Mouse (Mus musculus): ENCODE data around the gene Rtn4r. TPM values are rescaled to one million over a fixed set of nuclear protein-coding genes. Genes with fewer than 3 reads are reported as not detected.

Gene Rtn4r
- total RNA-seq, 2 experiments from 2014 or later = 73.2 to 82.6 TPM

DNA sequence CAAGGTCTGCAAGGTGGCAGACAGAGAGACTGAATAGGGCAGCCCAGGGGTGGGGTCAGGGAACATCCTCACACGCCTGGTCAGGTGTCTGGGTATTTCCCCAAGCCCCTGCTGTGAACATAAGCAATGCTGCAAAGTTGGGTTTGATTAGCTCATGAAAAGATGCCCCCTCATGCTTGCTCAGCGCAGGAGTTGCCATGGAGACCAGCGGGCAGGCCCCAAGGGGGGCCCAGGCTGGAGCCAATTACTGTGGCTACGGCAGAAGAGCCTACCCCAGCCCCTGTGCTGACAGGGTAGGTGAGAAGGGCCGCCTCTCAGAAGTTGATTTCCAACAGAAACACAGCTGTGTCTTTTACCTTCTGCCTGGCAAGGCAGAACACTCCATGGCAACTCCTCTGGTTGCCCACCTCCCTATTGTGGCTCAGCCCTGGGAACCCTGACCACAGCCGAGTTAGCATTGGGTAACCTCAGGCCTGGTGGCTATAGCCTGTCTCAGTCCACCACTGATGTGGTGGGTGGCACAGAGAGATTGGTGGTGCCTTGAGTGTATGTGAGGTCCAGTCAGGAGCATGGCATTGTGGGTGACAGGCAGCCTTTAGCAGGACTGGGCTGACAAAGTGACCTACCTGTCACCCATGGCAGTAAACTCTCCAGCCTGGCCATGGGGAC lies 20.9 kb downstream of the Rtn4r start:
- intact Hi-C loops (cut with DNase I) = no loop called here
- peak in 1 of 2 experiments; percentile 58 for DNase-seq (ENCODE audit: extremely low spot score in 1 of 2, low spot score in 2 of 2)

DNA sequence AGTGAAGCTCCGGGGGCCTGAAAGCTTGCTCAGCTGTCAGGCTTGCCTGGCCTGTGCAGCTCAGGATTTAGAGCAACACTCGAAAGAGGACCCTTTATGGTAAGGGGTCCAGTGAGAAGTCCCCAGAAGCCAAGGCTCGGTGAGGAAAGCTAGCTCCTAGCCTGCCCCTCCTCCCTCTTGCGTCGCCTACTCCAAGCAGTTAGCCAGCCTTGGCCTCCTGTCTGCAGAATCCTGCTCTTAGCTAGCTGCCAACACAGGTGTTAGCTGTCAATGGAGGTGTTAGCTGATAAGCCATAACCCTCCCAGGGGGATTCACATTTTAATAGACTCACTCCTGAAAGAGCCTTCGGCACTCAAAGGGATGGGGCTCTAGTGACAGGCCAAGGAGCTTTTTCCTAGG lies 21.8 kb downstream of the Rtn4r start:
- DNase-seq (ENCODE audit: extremely low spot score in 1 of 2, low spot score in 2 of 2) = no peak
- intact Hi-C loops (cut with DNase I) = no loop called here

DNA sequence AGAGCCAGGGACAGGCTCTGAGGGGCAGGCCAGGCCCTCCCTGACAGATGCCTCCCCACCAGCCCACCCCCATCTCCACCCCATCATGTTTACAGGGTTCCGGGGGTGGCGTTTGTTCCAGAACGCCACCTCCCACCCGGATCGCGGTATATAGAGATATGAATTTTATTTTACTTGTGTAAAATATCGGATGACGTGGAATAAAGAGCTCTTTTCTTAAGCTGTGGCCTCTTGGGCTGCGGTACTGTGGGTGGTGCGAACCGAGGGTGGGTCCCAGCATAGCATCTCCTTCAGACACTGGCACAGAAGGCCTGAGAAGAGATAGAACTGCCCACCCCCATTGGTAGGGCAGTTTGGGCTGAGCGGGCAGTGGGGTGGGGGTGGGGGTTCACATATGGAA lies 24.7 kb downstream of the Rtn4r start:
- intact Hi-C loops (cut with DNase I) = no loop called here
- DNase-seq (ENCODE audit: extremely low spot score in 1 of 2, low spot score in 2 of 2) = no peak

DNA sequence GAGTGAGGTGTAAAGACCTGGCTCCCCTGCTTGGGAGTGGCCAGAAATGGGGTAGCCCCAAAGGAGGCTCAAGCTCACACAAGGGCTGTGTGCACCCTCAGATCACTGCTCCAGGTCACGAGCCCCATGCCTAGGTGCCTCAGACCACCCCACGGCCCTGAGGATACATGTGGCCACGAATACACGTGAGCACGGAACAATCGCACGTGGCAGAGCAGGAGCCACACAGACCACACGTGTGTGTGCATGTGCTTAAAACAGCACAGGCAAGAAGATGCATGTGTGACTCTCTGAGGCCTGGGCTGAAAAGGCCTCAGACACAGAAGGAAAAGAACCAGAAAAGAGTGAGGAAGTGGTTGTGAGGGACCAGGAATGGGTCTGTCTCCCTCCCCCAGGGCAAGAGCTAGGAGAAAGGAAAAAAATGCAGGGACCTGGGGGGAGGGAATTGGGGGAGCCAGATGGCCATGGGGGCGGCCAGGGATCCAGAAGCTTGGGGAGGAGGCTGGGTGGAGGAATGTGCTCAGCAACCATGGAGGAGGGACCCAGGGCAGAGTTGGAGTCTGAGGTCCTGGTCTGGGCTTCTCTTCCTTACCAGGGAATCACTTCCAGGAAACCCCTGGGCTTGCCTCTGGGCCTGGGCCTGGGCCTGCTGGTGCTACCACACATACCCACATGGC lies 25.5 kb downstream of the Rtn4r start:
- intact Hi-C loops (cut with DNase I) = no loop called here
- peak in 1 of 2 experiments; percentile 53 for DNase-seq (ENCODE audit: extremely low spot score in 1 of 2, low spot score in 2 of 2)

DNA sequence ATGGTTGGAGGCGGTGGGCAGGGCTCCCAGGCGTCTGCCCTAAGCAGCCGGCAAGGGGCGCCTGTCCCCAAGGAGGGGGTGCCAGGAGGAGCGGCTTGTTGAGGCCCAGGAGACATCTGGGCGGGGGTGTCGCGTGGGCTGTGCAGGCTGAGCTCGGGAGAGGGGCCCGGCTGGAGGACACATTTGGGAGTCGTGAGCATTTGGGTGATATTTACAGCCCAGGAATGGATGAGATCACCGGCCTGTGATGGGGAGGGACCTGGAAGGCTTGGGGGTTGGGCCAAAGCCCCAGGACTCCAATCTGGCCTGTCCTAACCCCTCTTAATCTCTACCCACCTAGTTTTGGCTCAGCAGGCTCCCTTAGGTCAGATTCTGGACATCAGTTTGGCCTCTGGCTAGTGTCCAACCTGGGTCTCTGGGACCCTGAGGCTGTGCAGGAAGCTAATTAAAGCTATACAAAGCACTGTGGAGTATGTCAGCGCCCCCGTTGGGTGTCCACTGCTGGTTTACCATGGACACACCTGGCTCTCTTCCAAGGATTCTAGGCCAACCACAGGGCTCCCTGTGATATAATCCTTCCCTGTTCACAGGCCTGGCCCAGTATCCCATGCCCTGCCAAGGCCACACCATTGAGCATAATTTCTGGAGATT lies 27.2 kb downstream of the Rtn4r start:
- intact Hi-C loops (cut with DNase I) = no loop called here
- DNase-seq (ENCODE audit: extremely low spot score in 1 of 2, low spot score in 2 of 2) = peak; percentile 82 to 89

DNA sequence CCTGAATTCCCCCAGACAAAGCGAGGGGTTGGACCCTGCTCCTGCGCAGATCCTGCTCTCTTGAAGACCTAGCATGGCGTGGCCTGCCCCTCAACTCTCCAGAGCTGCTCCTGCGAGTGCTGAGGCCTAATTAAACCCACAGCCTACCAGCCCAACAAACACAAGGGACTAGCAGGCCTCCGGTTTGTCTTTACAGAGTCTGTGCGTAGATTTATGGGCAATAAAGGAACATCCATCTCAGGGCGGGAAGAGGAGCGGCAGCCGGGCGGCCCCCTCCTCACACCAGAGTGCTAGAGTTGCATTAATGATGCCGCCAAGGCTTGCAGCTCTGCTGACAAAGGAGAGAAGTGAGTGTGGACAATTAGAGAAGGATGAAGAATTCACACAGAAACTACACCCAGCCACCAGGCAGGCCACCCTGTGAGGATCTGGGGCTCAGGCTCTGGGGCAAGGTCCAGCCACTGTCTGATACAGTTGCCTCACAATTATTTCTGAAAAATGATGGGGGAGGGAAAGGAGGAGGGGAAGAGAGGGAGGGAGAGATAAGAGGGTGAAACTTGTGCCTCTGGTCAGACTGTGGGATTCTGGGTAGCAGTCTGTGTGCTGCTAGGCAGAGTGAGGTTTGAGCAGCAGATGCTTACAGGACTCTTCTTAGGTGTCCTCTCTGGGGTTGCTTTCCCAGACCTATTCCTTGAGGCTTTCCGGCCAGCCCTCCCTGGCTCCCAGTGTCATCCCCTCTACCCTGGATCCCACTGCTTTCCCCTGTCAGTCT lies 29.3 kb downstream of the Rtn4r start:
- intact Hi-C loops (cut with DNase I) = no loop called here
- DNase-seq (ENCODE audit: extremely low spot score in 1 of 2, low spot score in 2 of 2) = no peak

DNA sequence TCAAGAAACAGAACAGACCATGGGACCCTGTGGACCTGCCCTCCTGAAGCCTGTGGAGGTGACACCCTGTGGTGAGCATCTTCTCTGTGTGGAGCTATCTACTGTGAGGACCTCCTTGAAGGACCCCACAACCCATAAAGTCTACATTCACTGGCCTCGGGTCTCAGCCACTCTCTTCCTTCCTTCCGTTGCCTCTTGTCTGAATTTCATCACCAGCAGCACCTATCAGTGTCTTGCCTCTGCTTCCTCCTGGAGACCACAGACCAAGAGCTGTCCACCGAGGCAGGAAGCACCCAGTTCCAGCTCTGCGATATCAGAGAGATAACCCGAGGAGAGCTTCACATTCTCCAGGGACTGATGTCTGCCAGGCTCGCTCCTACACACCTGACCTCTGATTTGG lies 31.8 kb downstream of the Rtn4r start:
- intact Hi-C loops (cut with DNase I) = no loop called here
- DNase-seq (ENCODE audit: extremely low spot score in 1 of 2, low spot score in 2 of 2) = no peak

DNA sequence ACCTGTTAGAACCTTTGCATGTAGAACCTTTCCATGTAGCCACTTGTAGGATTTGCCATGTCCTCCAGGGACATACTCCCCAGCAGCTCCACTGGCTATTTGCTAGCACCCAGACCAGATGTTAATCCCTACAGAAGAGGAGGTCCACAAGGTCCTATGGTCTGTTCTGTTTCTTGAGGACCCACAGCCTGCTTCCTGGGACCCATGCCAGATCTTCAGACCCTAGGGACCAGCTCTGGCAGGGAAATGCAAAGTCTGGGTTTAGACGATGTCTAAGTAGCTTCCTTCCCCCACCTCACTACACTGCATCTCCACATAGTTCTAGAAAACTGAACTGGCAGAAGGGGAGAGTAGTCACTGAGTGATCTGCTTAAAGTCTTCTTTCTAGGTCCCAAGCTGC lies 32.3 kb downstream of the Rtn4r start:
- peak in 1 of 2 experiments; percentile 66 for DNase-seq (ENCODE audit: extremely low spot score in 1 of 2, low spot score in 2 of 2)
- intact Hi-C loops (cut with DNase I) = no loop called here

DNA sequence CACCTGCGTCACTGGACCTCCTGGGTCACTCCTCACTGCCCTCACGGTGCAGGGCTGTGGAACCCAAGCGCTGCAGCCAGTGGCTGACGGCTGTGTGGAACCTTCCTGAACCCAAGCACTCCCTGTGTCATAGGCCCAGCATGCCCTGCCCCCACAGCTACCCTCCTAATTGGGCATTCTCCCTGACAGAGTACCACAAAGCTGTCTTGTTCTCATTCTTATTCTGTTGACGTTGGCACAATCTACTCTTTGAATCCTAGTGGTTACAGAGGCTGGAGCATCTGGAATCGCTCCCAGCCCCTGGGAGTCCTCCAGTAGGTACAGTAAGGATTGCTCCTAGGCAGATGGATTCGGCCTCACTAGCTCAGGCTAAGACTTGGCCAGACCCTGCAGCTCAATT lies 33.1 kb downstream of the Rtn4r start:
- intact Hi-C loops (cut with DNase I) = no loop called here
- DNase-seq (ENCODE audit: extremely low spot score in 1 of 2, low spot score in 2 of 2) = peak; percentile 52 to 60

DNA sequence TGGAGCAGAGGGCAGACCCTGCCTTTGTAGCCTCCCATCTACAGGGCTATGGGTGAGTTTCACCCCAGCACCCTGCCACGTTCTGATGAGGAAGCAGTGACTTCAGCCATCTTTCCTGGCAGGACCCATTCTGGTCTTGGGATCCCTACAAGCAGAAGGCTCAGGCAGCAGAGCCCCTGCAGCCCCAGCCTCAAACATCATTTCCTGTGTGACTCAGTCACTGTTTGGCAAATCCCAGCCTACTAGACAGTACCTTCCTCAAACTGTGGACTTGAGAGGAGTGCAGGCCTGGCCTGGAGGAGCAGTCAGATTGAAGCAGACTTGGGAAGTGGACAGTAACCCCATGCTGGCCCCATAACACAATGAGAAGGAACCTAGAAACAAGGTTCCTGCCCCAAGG lies 33.7 kb downstream of the Rtn4r start:
- intact Hi-C loops (cut with DNase I) = no loop called here
- no peak for DNase-seq (ENCODE audit: extremely low spot score in 1 of 2, low spot score in 2 of 2)

DNA sequence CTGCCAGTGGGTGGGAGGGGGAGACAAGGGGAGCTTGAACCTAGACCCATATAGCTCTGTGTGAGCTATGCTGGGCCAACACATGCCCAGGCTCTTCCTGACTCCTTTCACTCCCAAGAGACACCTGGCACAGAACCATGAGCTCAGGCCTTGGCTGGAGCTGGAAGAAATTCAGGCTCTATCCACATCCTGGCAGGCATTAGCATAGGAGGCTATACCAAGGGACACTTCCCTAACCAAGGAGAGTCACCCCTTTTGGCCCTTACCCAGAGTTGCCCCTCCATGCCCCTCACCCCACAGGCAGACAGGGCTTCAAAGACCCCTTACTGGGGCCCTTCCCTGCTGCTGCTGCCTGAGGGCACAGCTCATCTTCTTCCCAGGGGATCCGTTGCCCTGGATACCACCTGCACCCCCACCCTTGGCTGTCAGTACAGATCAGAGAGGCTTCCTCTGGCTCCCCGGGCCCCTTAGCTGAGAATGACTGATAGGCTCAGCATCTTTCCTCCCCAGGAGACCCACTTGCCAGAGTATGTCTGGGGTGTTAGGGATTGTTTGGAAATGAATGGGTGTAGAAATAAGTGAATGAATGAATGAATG lies 37.3 kb downstream of the Rtn4r start:
- DNase-seq (ENCODE audit: extremely low spot score in 1 of 2, low spot score in 2 of 2) = no peak
- intact Hi-C loops (cut with DNase I) = no loop called here

DNA sequence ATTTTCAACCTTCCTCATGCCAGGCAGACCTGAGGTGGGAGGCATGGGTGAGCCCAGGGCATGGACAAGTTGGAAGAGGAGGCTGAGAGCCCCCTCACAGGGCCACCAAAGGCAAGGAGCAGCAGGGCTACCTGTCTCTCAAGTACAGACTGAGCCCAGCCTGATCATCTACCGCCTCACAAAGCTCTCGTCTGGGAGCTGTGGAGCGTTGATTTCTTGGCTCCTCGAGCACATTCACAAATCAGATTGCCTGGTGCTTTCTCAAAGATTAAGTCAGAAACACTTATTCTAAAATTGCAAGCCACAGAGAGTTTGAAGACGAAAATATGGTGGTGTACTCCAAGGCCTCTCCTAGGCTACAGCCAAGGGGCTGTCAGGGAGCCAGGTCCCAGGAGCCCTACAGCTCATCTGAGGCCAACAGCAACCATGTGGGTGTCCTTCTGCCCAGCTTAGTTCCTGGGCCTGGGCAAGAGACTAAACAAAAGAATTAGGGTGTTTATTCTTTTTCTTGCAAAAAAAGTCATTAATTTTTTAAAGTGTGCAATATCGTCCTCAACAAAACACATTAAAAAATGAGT lies 39.3 kb downstream of the Rtn4r start:
- intact Hi-C loops (cut with DNase I) = no loop called here
- no peak for DNase-seq (ENCODE audit: extremely low spot score in 1 of 2, low spot score in 2 of 2)

DNA sequence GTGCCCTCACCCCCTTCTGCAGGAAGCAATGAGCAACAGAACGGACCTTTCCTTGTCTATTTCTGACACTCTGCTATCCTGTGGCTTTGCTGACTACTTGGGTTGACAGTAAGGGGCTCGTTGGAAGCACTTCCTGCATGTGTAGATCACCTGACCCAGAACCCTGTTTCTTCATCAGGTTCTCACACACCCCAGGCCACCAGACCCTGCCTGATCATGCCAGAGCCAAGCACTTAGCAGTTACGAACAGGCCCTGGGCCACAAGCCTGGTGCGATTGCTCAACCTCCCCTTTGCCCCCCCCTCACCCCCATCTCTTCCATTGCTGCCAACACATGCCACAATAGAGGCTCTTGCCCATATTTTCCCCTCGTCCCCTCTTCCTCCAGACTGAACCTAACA lies 41.7 kb downstream of the Rtn4r start:
- DNase-seq (ENCODE audit: extremely low spot score in 1 of 2, low spot score in 2 of 2) = no peak
- intact Hi-C loops (cut with DNase I) = no loop called here

DNA sequence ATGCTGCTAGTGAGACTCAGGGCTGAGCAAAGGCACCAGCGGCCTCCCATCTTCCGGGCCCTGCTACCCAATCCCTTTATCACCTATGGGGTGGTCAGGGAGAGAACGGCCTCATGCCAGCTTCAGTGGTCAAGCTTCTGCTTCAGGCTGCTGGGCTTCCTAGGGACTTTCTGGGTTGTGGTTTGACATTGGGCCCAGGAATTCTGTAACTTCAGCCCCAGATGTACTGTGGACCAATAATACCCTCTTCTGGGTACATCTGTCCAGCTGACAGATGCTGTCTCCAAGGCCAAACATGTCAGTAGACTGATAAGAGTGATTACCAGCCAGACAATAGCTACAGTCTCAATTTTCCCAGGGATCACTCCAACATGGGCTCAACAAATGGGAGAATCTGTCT lies 42.3 kb downstream of the Rtn4r start:
- DNase-seq (ENCODE audit: extremely low spot score in 1 of 2, low spot score in 2 of 2) = no peak
- intact Hi-C loops (cut with DNase I) = loop anchor here (5.0 kb wide), 1 partner anchor 42 kb away; the partner anchor contains the start of gene Rtn4r

DNA sequence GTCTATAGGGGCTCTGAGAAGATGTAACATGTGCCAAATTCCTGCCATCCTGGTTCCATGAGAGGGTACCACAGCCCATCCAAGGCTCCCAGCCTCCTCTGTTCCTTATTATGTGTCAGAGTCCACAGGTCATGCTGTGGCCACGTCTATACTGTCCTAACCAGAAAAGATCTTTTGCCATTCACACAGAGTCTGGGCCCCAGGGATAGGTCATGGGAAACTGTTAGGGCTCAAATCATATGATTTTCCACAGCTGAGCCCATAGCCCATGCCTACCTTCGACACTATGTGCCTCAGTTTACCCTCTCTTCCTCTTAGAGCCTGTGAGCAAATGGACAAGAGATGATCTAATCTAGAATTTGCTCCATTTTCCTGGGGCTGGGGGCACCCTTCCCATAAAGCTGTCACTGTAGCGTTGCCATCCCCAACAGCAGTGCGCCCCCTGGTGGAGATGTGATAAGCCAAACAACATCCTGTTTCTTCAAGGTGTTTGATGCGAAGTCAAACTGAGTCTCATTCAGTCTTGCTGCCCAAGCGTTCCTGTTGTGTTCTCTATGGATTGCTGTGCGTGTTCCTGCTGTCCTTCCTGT lies 44.9 kb downstream of the Rtn4r start:
- intact Hi-C loops (cut with DNase I) = loop anchor here (5.0 kb wide), 1 partner anchor 45 kb away; the partner anchor contains the start of gene Rtn4r
- peak in 1 of 2 experiments; percentile 89 for DNase-seq (ENCODE audit: extremely low spot score in 1 of 2, low spot score in 2 of 2)

DNA sequence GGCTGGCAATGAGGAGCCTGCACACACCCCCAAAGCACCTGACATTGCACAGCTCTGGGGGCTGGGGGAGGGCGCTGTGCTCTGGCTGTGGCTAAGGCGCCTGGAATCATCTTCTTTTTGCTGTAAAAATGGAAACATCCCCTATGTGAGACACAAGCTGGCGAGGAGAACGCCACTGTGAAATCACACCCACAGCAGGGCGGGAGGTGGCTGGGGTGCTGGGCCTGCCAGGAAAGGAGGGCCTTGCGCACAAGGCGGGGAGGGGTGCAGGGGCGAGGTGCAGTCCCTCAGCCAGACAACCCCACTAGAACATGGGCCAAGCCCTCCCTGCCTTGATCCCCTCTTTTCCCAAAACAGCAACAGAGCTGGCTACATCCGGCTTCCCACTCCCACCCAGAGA lies 45.8 kb downstream of the Rtn4r start:
- DNase-seq (ENCODE audit: extremely low spot score in 1 of 2, low spot score in 2 of 2) = peak in 1 of 2 experiments; percentile 68
- intact Hi-C loops (cut with DNase I) = loop anchor here (5.0 kb wide), 1 partner anchor 46 kb away; the partner anchor contains the start of gene Rtn4r

DNA sequence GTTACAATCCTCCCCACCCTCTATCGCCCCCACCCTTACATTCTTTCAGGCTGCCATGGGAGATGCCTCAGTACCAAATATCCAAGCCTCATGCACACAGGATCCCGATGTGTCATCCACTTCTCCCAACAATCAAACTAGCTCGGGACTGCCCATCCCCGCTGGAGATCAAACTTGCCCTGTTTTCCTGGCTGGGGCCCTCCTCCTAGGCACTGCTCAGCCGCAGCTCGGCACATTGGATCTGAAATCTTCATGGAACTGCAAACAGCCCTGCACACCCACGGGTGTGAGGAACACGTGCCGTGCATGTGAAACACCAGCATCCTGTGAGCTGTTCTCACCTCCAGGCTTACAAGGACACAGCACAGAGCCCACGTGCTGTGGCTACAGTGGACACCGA lies 46.3 kb downstream of the Rtn4r start:
- intact Hi-C loops (cut with DNase I) = loop anchor here (5.0 kb wide), 1 partner anchor 46 kb away; the partner anchor contains the start of gene Rtn4r
- DNase-seq (ENCODE audit: extremely low spot score in 1 of 2, low spot score in 2 of 2) = peak in 1 of 2 experiments; percentile 51

Data from left cerebral cortex, postnatal 10 days (tissue).